In genomic region chr5:64364432-64365125, GRCm38 (mm10) we compare ENCODE assay signal across 8 mouse cellular contexts.
DNase-seq lines count a peak whose midpoint lies in the region; ATAC-seq lines count a peak whose summit lies in the region.

No protein-coding gene starts in this region.

- H3K27me3 ChIP-seq in heart, embryonic 13.5 days (replicated peaks) = no peaks in the 10 kb centered on the region
- no peaks in the 10 kb centered on the region for H3K27me3 ChIP-seq in midbrain, embryonic 13.5 days

- ATAC-seq in common myeloid progenitor, adult 5-6 weeks (replicated peaks; ENCODE audit: low read depth, poor library complexity, severe bottlenecking) = peak; percentile 51
- ATAC-seq in heart, embryonic 13.5 days (ENCODE audit: extremely low read depth, insufficient number of reproducible peaks, low FRiP score, low TSS enrichment) = no peak
- ATAC-seq in midbrain, embryonic 13.5 days = peak; percentile 76
- ATAC-seq in erythroblast, adult 5-6 weeks (replicated peaks; ENCODE audit: low FRiP score, poor library complexity, severe bottlenecking) = no peak

- 37% methylated on average over 7 of the region's 7 CpGs for WGBS in heart, embryonic 13.5 days
- 37% methylated on average over 7 of the region's 7 CpGs for WGBS in midbrain, embryonic 13.5 days

- DNase-seq in kidney, adult 11 months = peak; percentile 40
- no peak for DNase-seq in kidney, adult 18-20 months
- DNase-seq in kidney, postnatal 14 days = peak; percentile 52
- no peak for DNase-seq in cerebellum, adult 9-11 months

- H3K9ac ChIP-seq in heart, embryonic 13.5 days = peak overlapping the region; percentile 29
- H3K9ac ChIP-seq in midbrain, embryonic 13.5 days (replicated peaks) = no peak overlapping the region

- H3K36me3 ChIP-seq in heart, embryonic 13.5 days = no peaks in the 10 kb centered on the region
- H3K36me3 ChIP-seq in midbrain, embryonic 13.5 days = no peaks in the 10 kb centered on the region

- no peaks in the 10 kb centered on the region for H3K9me3 ChIP-seq in heart, embryonic 13.5 days
- H3K9me3 ChIP-seq in midbrain, embryonic 13.5 days = no peaks in the 10 kb centered on the region

- H3K4me3 ChIP-seq in heart, embryonic 13.5 days = no peak overlapping the region
- H3K4me3 ChIP-seq in midbrain, embryonic 13.5 days (replicated peaks) = no peak overlapping the region

- peak overlapping the region; percentile 33 for H3K4me2 ChIP-seq in heart, embryonic 13.5 days
- H3K4me2 ChIP-seq in midbrain, embryonic 13.5 days (replicated peaks) = no peak overlapping the region; the same call in 1 of the 2 replicates

- H3K4me1 ChIP-seq in heart, embryonic 13.5 days = peaks cover 48% of the 10 kb centered on the region
- H3K4me1 ChIP-seq in midbrain, embryonic 13.5 days (replicated peaks) = peaks cover 29% of the 10 kb centered on the region

- peak overlapping the region; percentile 24; the same call in 1 of the 2 replicates for H3K27ac ChIP-seq in heart, embryonic 13.5 days (replicated peaks)
- peak overlapping the region; percentile 69 for H3K27ac ChIP-seq in midbrain, embryonic 13.5 days

Comparison
In these comparisons a context has a peak if more than half of its experiments do, and no peak if none do; other contexts are left out.
1. DNase-seq: peak in kidney, adult 11 months (single experiment) and kidney, postnatal 14 days (single experiment); none in kidney, adult 18-20 months (single experiment) and cerebellum, adult 9-11 months (single experiment).
2. ATAC-seq: peak in common myeloid progenitor, adult 5-6 weeks (single experiment) and midbrain, embryonic 13.5 days (single experiment); none in heart, embryonic 13.5 days (single experiment) and erythroblast, adult 5-6 weeks (single experiment).